Mouse (Mus musculus): ENCODE measurements around the gene Usp45.

GRCm38 (mm10) chr4:21758860-21759259 lies 8.1 kb upstream of the Usp45 start:
- TF ChIP-seq CTCF (IDR thresholded peaks at IDR 0.05; ENCODE audit: borderline replicate concordance, insufficient read depth, low read depth, low read length) = no peak
- TF ChIP-seq POLR2A (IDR thresholded peaks at IDR 0.05; ENCODE audit: borderline replicate concordance, insufficient read depth, low read length) = no peak

All from cerebellum, adult 2 months (tissue).